Mouse (Mus musculus): Measurements from ENCODE around the gene Atp2b4.
A peak's percentile ranks its signal among the peaks of the same experiment; 100 is the strongest.
"Not testable (repeated sequence)": the region's sequence is repeated elsewhere in the genome, so short reads cannot be mapped to it uniquely, and the experiment has no call there.

The Atp2b4 gene

GRCm38 (mm10) chr1:133744609-133745008 lies 56.2 kb downstream of the Atp2b4 start:
- DNase-seq, result peak; percentile 77

GRCm38 (mm10) chr1:133742517-133742916 lies 58.3 kb downstream of the Atp2b4 start:
- no peak for DNase-seq

DNA sequence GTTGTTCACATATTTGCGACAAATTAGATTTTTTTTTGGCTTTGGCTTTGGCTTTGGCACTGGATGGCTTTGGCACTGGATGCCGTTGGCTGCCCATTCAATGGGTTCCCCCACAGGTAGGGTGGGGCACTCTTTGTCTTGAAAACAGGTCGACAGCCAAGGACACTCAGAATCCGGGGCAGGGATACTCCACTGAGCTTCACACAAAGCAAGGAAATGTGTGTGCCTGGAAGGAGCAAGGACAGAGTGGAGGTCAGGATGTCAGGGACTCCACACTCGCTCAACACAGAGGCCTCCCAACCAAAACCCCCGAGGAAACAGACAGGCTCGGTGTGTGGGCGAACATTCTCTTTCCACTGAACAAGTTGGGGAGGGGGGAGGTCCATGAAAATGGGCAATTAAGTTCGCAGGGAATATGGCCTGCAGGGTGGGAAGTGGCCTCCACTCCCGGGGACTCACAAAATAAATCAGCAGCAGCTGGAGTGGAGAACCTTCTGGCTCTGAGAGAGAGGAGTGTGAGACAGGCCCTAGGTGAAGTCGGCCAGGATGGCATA lies 58.9 kb downstream of the Atp2b4 start:
- no peak for DNase-seq

DNA sequence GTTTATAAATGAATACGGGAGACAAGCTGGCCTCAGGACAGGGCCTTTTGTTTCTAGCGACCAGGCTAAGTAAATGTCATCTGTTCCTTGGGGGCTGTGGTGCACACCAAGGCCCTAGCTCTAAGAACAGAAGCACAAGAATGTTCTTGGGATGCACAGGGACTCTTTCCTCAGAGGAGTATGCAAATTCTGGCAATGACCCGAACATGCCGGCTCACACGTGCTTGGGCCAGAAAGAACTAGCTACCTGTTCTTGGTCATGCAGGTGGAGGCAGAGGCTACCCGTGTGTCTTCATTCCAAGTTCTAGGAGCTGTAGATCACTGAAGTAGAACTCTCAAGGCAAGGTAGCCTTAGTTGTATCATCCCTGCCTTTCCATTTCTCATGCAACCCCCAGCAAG lies 59.7 kb downstream of the Atp2b4 start:
- no peak for DNase-seq

- no peak for DNase-seq
Measured at GRCm38 (mm10) chr1:133736664-133737063, 64.2 kb downstream of the Atp2b4 start.

- DNase-seq, result peak; percentile 81
Measured at GRCm38 (mm10) chr1:133735995-133736652, 64.7 kb downstream of the Atp2b4 start.

- no peak for DNase-seq
Measured at GRCm38 (mm10) chr1:133732814-133733213, 68.0 kb downstream of the Atp2b4 start.

DNA sequence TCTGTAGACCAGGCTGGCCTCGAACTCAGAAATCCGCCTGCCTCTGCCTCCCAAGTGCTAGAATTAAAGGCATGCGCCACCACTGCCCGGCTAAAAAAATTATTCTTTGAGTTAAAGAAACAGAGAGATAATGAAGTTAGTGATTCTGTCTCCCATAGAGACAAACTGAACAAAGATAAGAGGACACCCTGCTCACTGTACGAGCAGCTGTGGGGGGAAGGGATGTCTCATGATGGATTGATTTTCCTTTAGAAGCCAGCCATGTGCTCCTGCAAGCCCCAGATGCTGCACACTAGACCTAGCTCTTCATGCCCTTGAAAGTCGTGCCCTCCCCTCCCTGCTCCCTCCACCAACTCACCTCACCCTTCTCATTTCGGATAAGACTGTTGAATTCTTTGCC lies 72.5 kb downstream of the Atp2b4 start:
- no peak for DNase-seq

DNA sequence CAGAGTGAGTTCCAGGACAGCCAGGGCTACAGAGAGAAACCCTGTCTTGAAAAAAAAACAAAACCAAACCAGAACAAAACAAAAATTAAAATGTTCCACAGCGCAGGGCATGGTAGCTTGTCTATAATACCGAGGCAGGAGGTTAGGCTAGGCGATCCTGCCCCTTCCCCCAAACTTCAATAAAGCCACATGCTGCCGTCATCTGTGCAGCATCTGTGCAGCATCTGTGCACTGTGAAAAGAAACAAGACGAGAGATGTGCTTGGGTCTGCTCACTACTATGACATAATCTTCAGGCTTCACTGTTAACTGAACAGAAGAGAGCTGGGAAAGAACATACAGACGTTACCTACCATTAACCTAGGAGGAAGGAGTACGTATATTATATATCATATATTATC lies 80.5 kb downstream of the Atp2b4 start:
- DNase-seq, result no peak

DNA sequence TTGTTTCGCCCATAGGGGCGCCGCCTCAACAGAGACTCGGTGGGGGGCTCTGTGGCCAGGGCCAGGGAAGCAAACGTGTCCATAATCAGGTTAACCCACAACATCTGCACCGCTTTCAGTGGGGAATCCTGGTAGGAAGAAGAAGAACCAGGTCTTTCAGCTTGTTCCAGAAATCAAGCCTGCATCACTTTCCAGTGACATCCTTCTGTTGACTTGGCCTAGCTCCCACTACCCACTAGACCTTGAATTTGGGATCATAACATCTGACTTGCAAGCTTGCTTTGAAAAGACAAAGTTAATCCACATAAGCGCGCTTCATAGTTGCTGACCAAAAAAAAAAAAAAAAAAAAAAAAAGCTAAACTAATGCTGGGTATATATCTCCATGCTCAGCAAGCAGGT lies 82.1 kb downstream of the Atp2b4 start:
- DNase-seq, result no peak

- DNase-seq, result no peak
Measured at GRCm38 (mm10) chr1:133718296-133718695, 82.5 kb downstream of the Atp2b4 start.

GRCm38 (mm10) chr1:133716464-133716863 lies 84.4 kb downstream of the Atp2b4 start:
- no peak for DNase-seq

GRCm38 (mm10) chr1:133715191-133715590 lies 85.7 kb downstream of the Atp2b4 start:
- DNase-seq, result no peak

GRCm38 (mm10) chr1:133713009-133713370 lies 87.9 kb downstream of the Atp2b4 start:
- DNase-seq, result no peak

DNA sequence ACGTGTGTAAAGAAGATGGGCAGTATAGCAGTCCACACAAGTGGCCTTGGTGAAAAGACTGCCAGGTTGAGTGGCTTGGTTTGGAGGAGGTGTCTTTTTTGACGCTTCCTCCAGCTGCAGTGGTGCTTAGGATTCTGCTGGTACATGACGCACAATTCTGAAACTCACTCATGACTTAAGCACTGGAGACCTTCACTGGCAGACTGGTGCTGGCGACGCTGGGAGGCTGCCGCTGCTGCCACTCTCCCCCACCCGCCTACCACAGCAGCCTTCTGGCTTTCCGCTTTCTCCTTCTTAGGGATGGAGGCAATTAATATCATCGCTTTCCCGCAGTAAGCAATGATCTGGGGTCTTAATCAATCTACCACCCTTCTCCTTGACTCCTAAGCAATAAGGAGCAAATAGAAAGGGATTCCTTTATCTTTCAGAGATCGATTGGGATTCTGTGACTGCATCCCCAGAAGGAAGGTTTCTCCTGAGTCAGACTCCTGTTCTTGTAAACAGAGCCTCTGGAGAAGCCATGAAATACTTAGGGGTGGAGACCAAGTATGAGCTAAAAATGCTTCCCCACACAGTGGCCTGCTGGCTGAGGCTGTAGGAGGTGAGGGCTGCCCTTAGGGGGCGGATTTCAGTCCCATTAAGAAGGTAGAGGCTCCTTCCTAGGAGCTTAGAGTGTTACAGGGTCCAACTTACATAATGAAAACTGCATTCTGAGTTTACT lies 88.4 kb downstream of the Atp2b4 start:
- no peak for DNase-seq

DNA sequence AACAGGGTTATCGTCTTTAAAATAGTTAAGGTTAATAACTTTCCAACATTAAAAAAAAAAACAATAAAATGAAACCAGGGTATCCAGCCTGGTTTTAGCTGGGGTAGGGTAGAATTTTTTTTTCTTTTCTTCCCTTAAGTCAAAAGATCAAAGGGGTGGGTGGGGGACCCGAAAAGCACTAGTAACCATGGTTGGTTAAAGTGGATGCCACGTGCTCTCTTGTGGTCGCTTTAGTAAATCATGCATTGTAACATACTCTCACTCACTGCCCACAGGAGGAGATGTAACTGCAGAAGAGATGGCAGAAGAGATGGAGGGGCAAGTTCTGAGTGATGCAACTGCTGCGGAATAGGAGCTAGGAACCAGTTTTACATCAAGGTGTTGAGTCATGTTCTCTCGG lies 89.5 kb downstream of the Atp2b4 start:
- no peak for DNase-seq

GRCm38 (mm10) chr1:133710895-133711294 lies 89.9 kb downstream of the Atp2b4 start:
- DNase-seq, result no peak

DNA sequence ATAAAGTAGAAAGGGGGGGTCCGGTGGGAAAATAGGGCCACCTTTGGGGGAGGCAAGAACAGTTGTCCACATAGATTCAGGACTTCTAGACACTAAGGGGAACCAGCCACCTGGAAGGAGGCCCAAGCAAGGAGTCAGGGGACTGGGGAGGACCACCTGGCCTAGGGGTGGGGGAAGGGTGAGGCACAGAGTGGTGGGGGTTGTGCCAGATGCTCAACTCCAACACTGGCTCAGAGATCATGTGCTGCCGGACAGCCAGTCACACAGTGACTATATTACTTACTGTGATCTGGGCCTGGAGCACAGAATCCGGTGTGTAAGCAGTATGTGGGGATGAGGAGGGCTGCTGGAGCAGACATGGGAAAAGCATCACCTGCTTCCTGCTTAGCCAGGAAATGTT lies 91.5 kb downstream of the Atp2b4 start:
- DNase-seq, result no peak

DNA sequence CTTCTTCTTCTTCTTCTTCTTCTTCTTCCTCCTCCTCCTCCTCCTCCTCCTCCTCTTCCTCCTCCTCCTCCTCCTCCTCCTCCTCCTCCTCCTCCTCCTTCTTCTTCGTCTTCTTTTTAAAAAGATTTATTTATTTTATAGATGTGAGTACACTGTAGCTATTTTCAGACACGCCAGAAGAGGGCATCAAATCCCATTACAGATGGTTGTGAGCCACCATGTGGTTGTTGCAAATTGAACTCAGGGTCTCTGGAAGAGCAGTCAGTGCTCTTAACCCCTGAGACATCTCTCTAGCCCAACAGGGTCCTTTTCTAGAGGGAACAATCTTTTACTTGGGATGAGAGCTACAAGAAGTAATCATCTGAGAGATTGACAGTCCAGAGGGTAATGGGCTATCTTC lies 99.0 kb downstream of the Atp2b4 start:
- DNase-seq, result not testable (repeated sequence)

DNA sequence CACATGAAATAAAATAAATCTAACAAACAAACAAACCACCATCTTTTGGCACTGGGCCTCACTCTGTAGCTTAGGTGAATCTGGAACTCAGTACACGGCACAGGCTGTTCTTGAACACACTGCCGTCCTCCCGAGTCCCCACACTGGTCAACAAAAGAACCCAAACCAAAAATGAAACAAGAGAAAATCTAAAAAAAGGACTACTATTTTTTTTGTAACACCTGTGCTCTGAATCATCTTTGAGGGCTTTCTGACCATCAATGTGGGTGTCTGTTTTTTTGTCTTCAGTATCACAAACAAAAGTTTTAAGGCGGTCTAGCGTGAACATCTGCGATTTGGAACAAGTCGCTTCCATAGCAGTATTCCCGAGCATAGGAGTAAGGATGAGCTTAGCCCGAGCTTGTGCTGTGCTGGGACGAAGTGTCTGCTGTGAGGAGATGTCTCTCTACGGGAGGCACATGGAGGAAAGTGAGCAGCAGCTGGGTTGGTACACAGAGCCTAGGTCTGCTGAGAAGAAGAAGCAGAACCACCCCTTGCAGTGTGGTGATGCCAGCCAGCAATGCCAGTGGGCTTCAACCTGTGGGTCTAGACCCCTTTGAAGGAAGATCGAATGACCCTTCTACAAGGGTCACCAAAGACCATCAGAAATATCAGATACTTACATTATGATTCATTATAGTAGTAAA lies 102.8 kb downstream of the Atp2b4 start:
- DNase-seq, result no peak

- DNase-seq, result no peak
Measured at GRCm38 (mm10) chr1:133695901-133696300, 104.9 kb downstream of the Atp2b4 start.

DNA sequence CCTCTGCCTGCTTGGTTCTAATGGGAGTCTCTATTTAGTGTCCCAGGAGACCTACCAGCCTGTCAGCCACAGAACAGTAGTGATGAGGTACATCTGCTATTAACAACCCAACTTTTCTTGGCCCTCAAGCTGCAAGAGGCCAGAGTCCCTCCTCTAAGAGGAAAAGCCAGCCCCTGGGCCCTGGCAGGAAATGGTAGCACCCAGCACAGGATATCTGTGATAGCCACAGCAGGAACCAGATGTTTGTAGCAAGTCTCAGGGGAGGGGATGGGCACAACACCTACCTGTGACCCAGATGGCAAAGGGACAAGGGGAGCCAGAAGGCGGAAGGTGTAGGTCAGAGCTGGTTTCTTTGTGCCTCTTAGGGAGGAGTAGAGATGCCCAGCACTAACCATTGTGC lies 106.0 kb downstream of the Atp2b4 start:
- DNase-seq, result no peak

- DNase-seq, result no peak
Measured at GRCm38 (mm10) chr1:133694301-133694700, 106.5 kb downstream of the Atp2b4 start.

DNA sequence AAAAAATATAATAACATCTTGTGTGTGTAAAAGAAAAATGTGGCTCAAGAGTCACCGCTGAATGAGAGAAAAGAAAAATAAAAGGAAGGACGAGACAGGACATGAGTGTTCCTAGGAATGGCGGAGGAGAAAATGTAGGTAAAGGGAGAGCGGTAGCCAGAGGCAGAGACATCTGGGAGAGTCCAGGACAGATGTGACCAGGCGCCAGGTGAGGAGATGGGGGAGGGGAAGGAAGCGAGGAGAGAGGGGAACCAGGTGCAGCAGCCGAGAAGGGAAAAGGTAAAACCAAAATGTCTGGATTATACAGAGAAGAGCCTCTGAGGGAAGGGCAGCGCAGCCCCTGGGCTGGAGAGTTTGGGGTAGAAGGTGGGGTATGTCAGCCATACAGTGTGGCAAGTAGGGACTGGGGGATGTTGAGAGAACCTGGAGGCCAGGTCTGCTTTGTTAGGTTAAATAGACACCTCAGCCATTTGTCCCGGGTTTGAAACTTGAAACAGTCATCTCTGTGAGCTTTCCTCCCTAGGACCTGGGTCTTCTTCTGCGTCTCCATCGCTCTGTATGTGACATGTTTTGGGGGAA lies 107.2 kb downstream of the Atp2b4 start:
- no peak for DNase-seq

Data from cerebellum, adult 9-11 months (tissue).